Mouse (Mus musculus) spleen, postnatal 4 days (tissue): ENCODE data around the gene Gm29133.

Source experiments
- DNase-seq, 2 experiments: peaks; one replicate each; pipeline ENCODE4 v3.0.0; 2022; ENCODE audit warnings: low spot score in 2 of 2

Gm29133 gene

GRCm38 (mm10) chr3:75747897-75748296, at the start of gene Gm29133:
TSS of gene Gm29133 (plus strand) at chr3:75748197.
- DNase-seq, result no peak

GRCm38 (mm10) chr3:75699088-75699487, 48.9 kb upstream of the Gm29133 start:
- DNase-seq, result no peak

GRCm38 (mm10) chr3:75701336-75701735, 46.7 kb upstream of the Gm29133 start:
- DNase-seq, result no peak

- no peak for DNase-seq
These were observed 41.5 kb upstream of the Gm29133 start for GRCm38 (mm10) chr3:75706536-75706935.

- DNase-seq, result no peak
These were observed 34.2 kb upstream of the Gm29133 start for GRCm38 (mm10) chr3:75713678-75714295.

GRCm38 (mm10) chr3:75720663-75721062, 27.3 kb upstream of the Gm29133 start:
- no peak for DNase-seq

- DNase-seq, result no peak
These were observed 16.9 kb upstream of the Gm29133 start for GRCm38 (mm10) chr3:75730982-75731600.

- DNase-seq, result no peak
These were observed 4.1 kb upstream of the Gm29133 start for GRCm38 (mm10) chr3:75743664-75744437.

GRCm38 (mm10) chr3:75745343-75745742, 2.7 kb upstream of the Gm29133 start:
- DNase-seq, result no peak

GRCm38 (mm10) chr3:75763351-75763750, 15.4 kb downstream of the Gm29133 start:
- no peak for DNase-seq

GRCm38 (mm10) chr3:75774253-75774652, 26.3 kb downstream of the Gm29133 start:
- no peak for DNase-seq

- DNase-seq, result no peak
These were observed 60.0 kb downstream of the Gm29133 start for GRCm38 (mm10) chr3:75808001-75808400.

- DNase-seq, result no peak
These were observed 75.9 kb downstream of the Gm29133 start for GRCm38 (mm10) chr3:75823934-75824333.

GRCm38 (mm10) chr3:75824458-75824857, 76.5 kb downstream of the Gm29133 start:
- no peak for DNase-seq

- DNase-seq, result no peak
These were observed 86.8 kb downstream of the Gm29133 start for GRCm38 (mm10) chr3:75834827-75835226.

GRCm38 (mm10) chr3:75835286-75835967, 87.4 kb downstream of the Gm29133 start:
- DNase-seq, result no peak
